7 mouse cellular contexts compared by ENCODE assay signal in genomic region chr10:23671494-23671893, GRCm38 (mm10).
A peak's percentile ranks its signal among the peaks of the same experiment; 100 is the strongest.
DNase-seq lines count a peak whose midpoint lies in the region; TF ChIP-seq lines count a peak whose summit lies in the region.

No protein-coding gene starts in this region.

- TF ChIP-seq POLR2A in testis, adult 2 months (IDR thresholded peaks at IDR 0.05; ENCODE audit: control insufficient read depth, low read depth, low read length): no peak

- intact Hi-C loops in gastrocnemius, postnatal 14 days (cut with DNase I; ENCODE audit: low total_unique reads): no loop called here

- H3K4me3 ChIP-seq in layer of hippocampus, adult 2 months: no peak overlapping the region
- H3K4me3 ChIP-seq in testis, adult 2 months (ENCODE audit: control insufficient read depth, low read depth, low read length): no peak overlapping the region

- no peaks in the 10 kb centered on the region for H3K36me3 ChIP-seq in testis, adult 2 months (ENCODE audit: control insufficient read depth, insufficient read depth, low read length)

- peak in 1 of 2 experiments; percentile 21 for DNase-seq in layer of hippocampus, adult 2 months (ENCODE audit: low spot score in 2 of 2)
- DNase-seq in layer of hippocampus, adult 9-11 months: no peak
- DNase-seq in ES-CJ7 (ENCODE audit: low read depth, low spot score) (peak; percentile 58), ZHBTc4 (ENCODE audit: low read depth, low spot score) (peak; percentile 67)
- DNase-seq in gastrocnemius, postnatal 14 days: peak; percentile 18
- DNase-seq in spleen, postnatal 36 days (ENCODE audit: low spot score in 2 of 2): no peak

- no peak overlapping the region for H3K27ac ChIP-seq in layer of hippocampus, adult 2 months
- no peak overlapping the region for H3K27ac ChIP-seq in testis, adult 2 months (ENCODE audit: control insufficient read depth, insufficient read depth, low read depth, low read length)

- H3K27me3 ChIP-seq in testis, adult 2 months (ENCODE audit: control insufficient read depth, insufficient read depth, low read length): no peaks in the 10 kb centered on the region

- no peaks in the 10 kb centered on the region for H3K4me1 ChIP-seq in testis, adult 2 months (ENCODE audit: control insufficient read depth, insufficient read depth, low read length)

- peak; percentile 77 for TF ChIP-seq CTCF in layer of hippocampus, adult 2 months (conservative IDR thresholded peaks at IDR 0.05)
- peak; percentile 88; the same call in 1 of the 2 replicates for TF ChIP-seq CTCF in testis, adult 2 months (IDR thresholded peaks at IDR 0.05; ENCODE audit: control insufficient read depth, insufficient read depth, insufficient replicate concordance, low read depth, low read length)

Comparison
In these comparisons a context has a peak if more than half of its experiments do, and no peak if none do; other contexts are left out.
1. DNase-seq: peak in ES-CJ7 (single experiment), ZHBTc4 (single experiment) and gastrocnemius, postnatal 14 days (single experiment); none in layer of hippocampus, adult 9-11 months (single experiment) and spleen, postnatal 36 days (0 of 2).